Mouse (Mus musculus): Measurements from ENCODE around the gene March9.

DNA sequence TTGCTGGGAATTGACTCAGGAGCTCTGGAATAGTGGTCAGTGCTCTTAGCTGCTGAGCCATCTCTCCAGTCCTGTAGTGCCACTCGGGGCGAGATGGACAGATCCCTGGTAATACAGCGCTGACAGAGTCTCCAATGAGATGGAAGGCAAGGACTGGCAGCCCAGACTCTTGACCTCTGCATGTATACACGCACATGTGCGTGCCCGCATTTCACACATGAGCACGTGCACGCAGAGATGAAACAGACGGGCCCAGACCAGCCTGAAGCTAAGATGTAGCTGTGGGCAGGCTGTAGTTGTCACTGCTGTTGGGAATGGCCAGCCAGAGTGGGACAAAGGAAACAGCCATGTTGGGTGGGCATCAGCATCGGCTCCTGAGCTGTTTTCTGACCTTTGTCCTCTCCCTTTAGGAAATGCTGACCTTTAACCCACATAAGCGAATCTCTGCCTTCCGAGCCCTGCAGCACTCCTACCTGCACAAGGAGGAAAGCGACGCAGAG is 6.6 kb upstream of the March9 start:
- TF ChIP-seq POLR2A (IDR thresholded peaks at IDR 0.05; ENCODE audit: low read depth, low read length) = no peak
- no peak for TF ChIP-seq CTCF (IDR thresholded peaks at IDR 0.05; ENCODE audit: extremely low read depth, insufficient read depth, insufficient read length, insufficient replicate concordance)

Data from spleen, adult 2 months (tissue).